Comparison of ENCODE assay signal across 23 mouse cellular contexts in the genomic region with DNA sequence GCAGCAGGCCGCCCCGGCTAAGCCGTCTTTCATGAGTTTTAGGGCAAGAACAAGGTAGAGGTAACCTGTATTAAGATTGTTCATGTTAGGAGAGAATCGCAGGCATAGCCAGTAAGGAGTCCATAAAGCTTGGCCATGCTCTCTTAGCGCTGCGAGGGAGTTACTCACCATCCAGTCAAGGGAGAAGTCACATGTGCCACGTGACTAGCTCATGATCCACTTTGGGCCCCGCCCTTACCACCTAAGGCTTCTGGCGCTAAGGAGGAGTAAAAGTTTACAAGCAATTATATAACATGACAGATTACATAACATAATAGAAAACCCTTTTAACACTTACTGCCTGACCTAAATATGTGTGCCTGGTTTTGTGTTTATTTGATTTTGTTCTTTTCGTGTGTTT. TPM values are rescaled to one million over a fixed set of nuclear protein-coding genes. Genes with fewer than 3 reads are reported as not detected.
DNase-seq lines count a peak whose midpoint lies in the region; ATAC-seq and TF ChIP-seq lines count a peak whose summit lies in the region.
"Had no signal": no experiment of that assay in that cellular context is flagged by ENCODE, and none has a peak within 500 bp of the region (broad histone marks: within the 10 kb centered on the region; RNA-seq: fewer than 3 reads in every experiment).

No protein-coding gene starts in this region.

- ATAC-seq in granulocyte monocyte progenitor cell, adult 5-6 weeks (replicated peaks; ENCODE audit: poor library complexity, severe bottlenecking), result peak; percentile 42
- peak; percentile 49; the same call in 1 of the 2 replicates for ATAC-seq in liver, postnatal 0 days
- ATAC-seq in midbrain, postnatal 0 days (ENCODE audit: low FRiP score), result no peak
- ATAC-seq: midbrain, embryonic 13.5 days had no signal

- H3K4me1 ChIP-seq in CH12.LX (ENCODE audit: control insufficient read depth in 1 of 2, insufficient read depth in 2 of 2) (no peaks in the 10 kb centered on the region), MEL (ENCODE audit: control insufficient read depth in 1 of 2, insufficient read depth in 2 of 2, low read length in 2 of 2) (peaks cover 10 to 37% of the 10 kb centered on the region in 2 experiments)
- peaks cover 16% of the 10 kb centered on the region for H3K4me1 ChIP-seq in liver, postnatal 0 days (ENCODE audit: insufficient read depth)
- H3K4me1 ChIP-seq in midbrain, postnatal 0 days (ENCODE audit: insufficient read depth, low read length), result no peaks in the 10 kb centered on the region
- H3K4me1 ChIP-seq: embryonic facial prominence, embryonic 13.5 days; forebrain, embryonic 12.5 days; hindbrain, embryonic 13.5 days; kidney, embryonic 15.5 days; midbrain, embryonic 13.5 days; stomach, embryonic 15.5 days had no signal

- H3K4me3 ChIP-seq in CH12.LX (replicated peaks in 1 of 3; ENCODE audit: low read depth in 2 of 3, low read length in 2 of 3, poor library complexity in 1 of 3) (no peak overlapping the region), MEL (ENCODE audit: control insufficient read depth in 1 of 2, insufficient read depth in 1 of 2, low read depth in 2 of 2, low read length in 2 of 2) (peak overlapping the region; percentile 46 to 68)
- H3K4me3 ChIP-seq in liver, postnatal 0 days (ENCODE audit: low read depth, low read length), result 0 out of 2 replicates have a peak overlapping the region, but pooled peaks have one; percentile 1
- no peak overlapping the region for H3K4me3 ChIP-seq in midbrain, postnatal 0 days (ENCODE audit: low read depth, low read length)
- H3K4me3 ChIP-seq: embryonic facial prominence, embryonic 13.5 days; forebrain, embryonic 12.5 days; heart, embryonic 10.5 days; hindbrain, embryonic 13.5 days; kidney, embryonic 15.5 days; midbrain, embryonic 13.5 days; stomach, embryonic 15.5 days had no signal

- H3K9me3 ChIP-seq in CH12.LX (replicated peaks; ENCODE audit: low read length) (peaks cover 3% of the 10 kb centered on the region), MEL (replicated peaks; ENCODE audit: insufficient read depth, low read length) (no peaks in the 10 kb centered on the region)
- no peaks in the 10 kb centered on the region for H3K9me3 ChIP-seq in liver, postnatal 0 days (ENCODE audit: low read length)
- H3K9me3 ChIP-seq in midbrain, postnatal 0 days (ENCODE audit: low read length), result no peaks in the 10 kb centered on the region
- H3K9me3 ChIP-seq: embryonic facial prominence, embryonic 13.5 days; forebrain, embryonic 12.5 days; heart, embryonic 10.5 days; hindbrain, embryonic 13.5 days; kidney, embryonic 15.5 days; midbrain, embryonic 13.5 days; stomach, embryonic 15.5 days had no signal

- dilution Hi-C loops in CH12.LX (cut with MboI; ENCODE audit: extremely low pct_ligation_motif_present, extremely low pct_unique_long_range_greater_than_20kb, low sequenced_read_pairs), result no loop called here

- in situ Hi-C loops in CH12.LX (cut with MboI; ENCODE audit: low pct_ligation_motif_present, low pct_unique_long_range_greater_than_20kb, low sequenced_read_pairs), result no loop called here

- 72% methylated on average over 10 of the region's 10 CpGs for WGBS in liver, postnatal 0 days (ENCODE audit: insufficient replicate concordance)
- WGBS in midbrain, postnatal 0 days, result 90% methylated on average over 10 of the region's 10 CpGs

- no peak overlapping the region for H3K4me2 ChIP-seq in CH12.LX (ENCODE audit: insufficient read depth, low read depth, poor library complexity, severe bottlenecking)
- peak overlapping the region; percentile 49 for H3K4me2 ChIP-seq in liver, postnatal 0 days (ENCODE audit: low read depth, low read length)
- H3K4me2 ChIP-seq in midbrain, postnatal 0 days (ENCODE audit: low read depth, low read length, poor library complexity, severe bottlenecking), result no peak overlapping the region
- H3K4me2 ChIP-seq: embryonic facial prominence, embryonic 13.5 days; forebrain, embryonic 12.5 days; hindbrain, embryonic 13.5 days; kidney, embryonic 15.5 days; midbrain, embryonic 13.5 days; stomach, embryonic 15.5 days had no signal

- TF ChIP-seq CTCF in CH12.LX (conservative IDR thresholded peaks at IDR 0.05 in 1 of 2, IDR thresholded peaks at IDR 0.05 in 1 of 2; ENCODE audit: low read depth in 2 of 2, low read length in 2 of 2) (no peak), MEL (IDR thresholded peaks at IDR 0.05 in 2 of 3, conservative IDR thresholded peaks at IDR 0.05 in 1 of 3; ENCODE audit: control insufficient read depth in 1 of 3, insufficient read depth in 1 of 3, low read depth in 2 of 3, low read length in 3 of 3, poor library complexity in 1 of 3, severe bottlenecking in 1 of 3) (no peak)
- TF ChIP-seq CTCF in liver, postnatal 0 days (IDR thresholded peaks at IDR 0.05; ENCODE audit: low read depth), result no peak
- TF ChIP-seq CTCF in midbrain, postnatal 0 days (IDR thresholded peaks at IDR 0.05), result no peak

- TF ChIP-seq RAD21 in CH12.LX (IDR thresholded peaks at IDR 0.05; ENCODE audit: low read depth, low read length) (no peak), MEL (IDR thresholded peaks at IDR 0.05; ENCODE audit: low read depth, low read length) (no peak)

- H3K9ac ChIP-seq in CH12.LX (ENCODE audit: insufficient read depth, low read depth) (no peak overlapping the region), MEL (ENCODE audit: control insufficient read depth, low read depth, low read length, poor library complexity, severe bottlenecking) (peak overlapping the region; percentile 47)
- no peak overlapping the region for H3K9ac ChIP-seq in liver, postnatal 0 days (replicated peaks)
- no peak overlapping the region for H3K9ac ChIP-seq in midbrain, postnatal 0 days (replicated peaks; ENCODE audit: low read length, poor library complexity, severe bottlenecking)
- H3K9ac ChIP-seq: embryonic facial prominence, embryonic 13.5 days; forebrain, embryonic 12.5 days; hindbrain, embryonic 13.5 days; kidney, embryonic 15.5 days; midbrain, embryonic 13.5 days; stomach, embryonic 15.5 days had no signal

- no peaks in the 10 kb centered on the region for H3K79me2 ChIP-seq in CH12.LX (replicated peaks; ENCODE audit: control insufficient read depth, extremely low read depth, insufficient read depth, poor library complexity, severe bottlenecking)
- no peaks in the 10 kb centered on the region for H3K79me2 ChIP-seq in MEL (ENCODE audit: control insufficient read depth, insufficient read depth, low read length, poor library complexity)

- no peak for DNase-seq in CH12.LX (ENCODE audit: extremely low read depth)
- DNase-seq in MEL (ENCODE audit: low read depth, low spot score), result peak; percentile 86
- DNase-seq in liver, postnatal 0 days, result no peak
- no peak for DNase-seq in retina, embryonic 14.5 days (ENCODE audit: low spot score)
- no peak for DNase-seq in midbrain, postnatal 0 days (ENCODE audit: low spot score)
- no peak for DNase-seq in cerebellum, postnatal 36 days
- DNase-seq: adrenal gland, postnatal 10 days; cerebellum, adult 2 months; gastrocnemius, postnatal 36 days; heart, postnatal 14 days; layer of hippocampus, postnatal 36 days; left cerebral cortex, postnatal 4 days; lung, adult 18-20 months; lung, postnatal 4 days; spleen, adult 18-20 months had no signal

- H3K36me3 ChIP-seq in CH12.LX (replicated peaks in 1 of 2; ENCODE audit: control insufficient read depth in 1 of 2, insufficient read depth in 1 of 2, low read length in 1 of 2), result no peaks in the 10 kb centered on the region
- H3K36me3 ChIP-seq in MEL (ENCODE audit: control insufficient read depth in 1 of 2, insufficient read depth in 2 of 2, low read length in 2 of 2), result peaks cover 0 to 30% of the 10 kb centered on the region in 2 experiments; a peak in 2 of 4 replicates
- H3K36me3 ChIP-seq in liver, postnatal 0 days (replicated peaks; ENCODE audit: insufficient read depth, low read length), result no peaks in the 10 kb centered on the region
- H3K36me3 ChIP-seq in midbrain, postnatal 0 days (ENCODE audit: insufficient read depth, low read length), result no peaks in the 10 kb centered on the region
- H3K36me3 ChIP-seq: embryonic facial prominence, embryonic 13.5 days; forebrain, embryonic 12.5 days; heart, embryonic 10.5 days; hindbrain, embryonic 13.5 days; kidney, embryonic 15.5 days; midbrain, embryonic 13.5 days; stomach, embryonic 15.5 days had no signal

- TF ChIP-seq POLR2A in CH12.LX (IDR thresholded peaks at IDR 0.05; ENCODE audit: low read depth, low read length) (no peak), MEL (IDR thresholded peaks at IDR 0.05; ENCODE audit: control insufficient read depth in 1 of 2, insufficient read depth in 1 of 2, low read depth in 1 of 2, low read length in 2 of 2, poor library complexity in 1 of 2) (0 out of 4 replicates have a peak, but pooled peaks of 1 of the 2 experiments have one; percentile 30)

- no peak overlapping the region for H3K27ac ChIP-seq in CH12.LX (ENCODE audit: insufficient read depth, low read depth)
- H3K27ac ChIP-seq in MEL (ENCODE audit: control insufficient read depth, low read depth, low read length), result peak overlapping the region; percentile 26
- no peak overlapping the region for H3K27ac ChIP-seq in liver, postnatal 0 days (ENCODE audit: low read depth)
- H3K27ac ChIP-seq in midbrain, postnatal 0 days (ENCODE audit: low read depth, low read length), result no peak overlapping the region
- H3K27ac ChIP-seq: embryonic facial prominence, embryonic 13.5 days; forebrain, embryonic 12.5 days; heart, embryonic 10.5 days; hindbrain, embryonic 13.5 days; kidney, embryonic 15.5 days; midbrain, embryonic 13.5 days; stomach, embryonic 15.5 days had no signal

- H3K27me3 ChIP-seq in CH12.LX (replicated peaks), result no peaks in the 10 kb centered on the region
- H3K27me3 ChIP-seq in MEL (ENCODE audit: control insufficient read depth in 1 of 2, insufficient read depth in 2 of 2, low read length in 2 of 2), result no peaks in the 10 kb centered on the region
- H3K27me3 ChIP-seq in liver, postnatal 0 days (ENCODE audit: insufficient read depth, low read length), result no peaks in the 10 kb centered on the region
- no peaks in the 10 kb centered on the region for H3K27me3 ChIP-seq in midbrain, postnatal 0 days (ENCODE audit: insufficient read depth, low read length)
- H3K27me3 ChIP-seq: embryonic facial prominence, embryonic 13.5 days; forebrain, embryonic 12.5 days; hindbrain, embryonic 13.5 days; kidney, embryonic 15.5 days; stomach, embryonic 15.5 days had no signal

- TF ChIP-seq EP300 in CH12.LX (IDR thresholded peaks at IDR 0.05; ENCODE audit: low read length) (no peak), MEL (IDR thresholded peaks at IDR 0.05; ENCODE audit: low read depth in 1 of 2, low read length in 2 of 2) (peak in 1 of 2 experiments; percentile 22; a peak in 1 of 4 replicates)
- no peak for TF ChIP-seq EP300 in liver, postnatal 0 days (IDR thresholded peaks at IDR 0.05; ENCODE audit: low read depth)

RNA-seq across cellular contexts. Expression of a gene that starts 8.5 kb away (rescaled TPM):
- total RNA-seq in CH12.LX (2012; rRNA removed) (13.2 and 16.2 TPM in 2 replicates), CH12.LX (2014; rRNA removed) (24.6 and 27.9 TPM in 2 replicates), MEL (2012; rRNA removed) (20.9 and 21.7 TPM in 2 replicates)
- polyA plus RNA-seq in CH12.LX (2012; ENCODE audit: insufficient read length, low read depth) (16.0 and 17.2 TPM in 2 replicates), MEL (2012; ENCODE audit: insufficient read depth in 1 of 2, insufficient read length in 2 of 2, low read depth in 1 of 2, low replicate concordance in 2 of 2, missing spikeins in 1 of 2) (100 to 1,000 TPM in 1 of 2 experiments, 10 to 100 TPM in 1; 20.0 to 133 TPM)
- total RNA-seq in granulocyte monocyte progenitor cell, adult 5-6 weeks (2014; fragmentation: Nextera tagmentation), result 33.1 and 34.4 TPM in 2 replicates
- 45.1 and 49.9 TPM in 2 replicates for total RNA-seq in granulocyte monocyte progenitor cell, adult 5-6 weeks (2017)
- 6.6 and 6.8 TPM in 2 replicates for polyA plus RNA-seq in liver, postnatal 0 days (2015; fragmentation: Nextera tagmentation; extraction: Ambion mirVana)
- 7.7 and 12.7 TPM in 2 replicates for total RNA-seq in midbrain, postnatal 0 days (2014; rRNA removed)
- polyA plus RNA-seq in midbrain, postnatal 0 days (2015; fragmentation: Nextera tagmentation; extraction: Ambion mirVana), result 4.5 and 5.3 TPM in 2 replicates

Comparison
In these comparisons a context has a peak if more than half of its experiments do, and no peak if none do; other contexts are left out.
1. H3K4me3 ChIP-seq: peak in MEL (2 of 2) and liver, postnatal 0 days (single experiment); none in CH12.LX (0 of 3) and midbrain, postnatal 0 days (single experiment).